Mouse (Mus musculus) megakaryocyte, embryonic 14.5 days (primary cell): ENCODE results near the gene Fmo4. TPM values are rescaled to one million over a fixed set of nuclear protein-coding genes. Genes with fewer than 3 reads are reported as not detected.
"Not testable (repeated sequence)": the region's sequence is repeated elsewhere in the genome, so short reads cannot be mapped to it uniquely, and the experiment has no call there.

Source experiments
- H3K27me3 ChIP-seq: replicated peaks from 2 replicates; pipeline ENCODE3; 2012; ENCODE audit warnings: inconsistent platforms
- H3K36me3 ChIP-seq: replicated peaks from 2 replicates; pipeline ENCODE3; 2012; ENCODE audit warnings: low read length, inconsistent platforms, mixed read lengths
- H3K4me1 ChIP-seq: 2 replicates; pipeline ENCODE4 v1.6.1; 2012; ENCODE audit warnings: inconsistent platforms
- H3K4me3 ChIP-seq: replicated peaks from 2 replicates; pipeline ENCODE3; 2012; ENCODE audit warnings: moderate library complexity, mild to moderate bottlenecking, inconsistent platforms
- H3K9me3 ChIP-seq: 2 replicates; pipeline ENCODE4 v1.6.1; 2012; ENCODE audit warnings: inconsistent platforms
- FLI1 ChIP-seq: IDR thresholded peaks from 2 replicates; pipeline ENCODE4 v1.6.1; 2012; ENCODE audit warnings: low read length, inconsistent platforms, mixed read lengths
- GATA1 ChIP-seq: IDR thresholded peaks from 3 replicates; pipeline ENCODE4 v1.6.1; 2012; ENCODE audit warnings: mixed read lengths, low read length, inconsistent platforms, borderline replicate concordance
- polyA plus RNA-seq: library from polyadenylated mRNA; stranded (reverse); fragments of >175 nt; gene quantifications from 2 replicates; pipeline ENCODE4 v1.2.3, GENCODE M21; 2012; ENCODE audit warnings: low replicate concordance; ENCODE audit not compliant: insufficient read depth

The Fmo4 gene
- polyA plus RNA-seq, 1 experiment: not detected

- H3K36me3 ChIP-seq: no peaks in the 10 kb centered on the region
Observed at GRCm38 (mm10) chr1:162805011-162805410, 8.8 kb downstream of the Fmo4 start.

GRCm38 (mm10) chr1:162796441-162796840 is 17.3 kb downstream of the Fmo4 start:
- H3K4me3 ChIP-seq: no peak overlapping the region
- no peaks in the 10 kb centered on the region for H3K4me1 ChIP-seq
- no peaks in the 10 kb centered on the region for H3K9me3 ChIP-seq
- no peaks in the 10 kb centered on the region for H3K36me3 ChIP-seq
- TF ChIP-seq FLI1 (no peak), GATA1 (no peak)
- no peaks in the 10 kb centered on the region for H3K27me3 ChIP-seq

More at GRCm38 (mm10) chr1:162805011-162805410, 8.8 kb downstream of the Fmo4 start:
- H3K4me3 ChIP-seq: no peak overlapping the region
- no peaks in the 10 kb centered on the region for H3K4me1 ChIP-seq
- H3K27me3 ChIP-seq: no peaks in the 10 kb centered on the region
- no peaks in the 10 kb centered on the region; the same call in 1 of the 2 replicates for H3K9me3 ChIP-seq
- TF ChIP-seq FLI1 (no peak), GATA1 (no peak)

- no peaks in the 10 kb centered on the region for H3K9me3 ChIP-seq
- H3K27me3 ChIP-seq: no peaks in the 10 kb centered on the region
Observed at GRCm38 (mm10) chr1:162792306-162793044, 21.3 kb downstream of the Fmo4 start.

DNA sequence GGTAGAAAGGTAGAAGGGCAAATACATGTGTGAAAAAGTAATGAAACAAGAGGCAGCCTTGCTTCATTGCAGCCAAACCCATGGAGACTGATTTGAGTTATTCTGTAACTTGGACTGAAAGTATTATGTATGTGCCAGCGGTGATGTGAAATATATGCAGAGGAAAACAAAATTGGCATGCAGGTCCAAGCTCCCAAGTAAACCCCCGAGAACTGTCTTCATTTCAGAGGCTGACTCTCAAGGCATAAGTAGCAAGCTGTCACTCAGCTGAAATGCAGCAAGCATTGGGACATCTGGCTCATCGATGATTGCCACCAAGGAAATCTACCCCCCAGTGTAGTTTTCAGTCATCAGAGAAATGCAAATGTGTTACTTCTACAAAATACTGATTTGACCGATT is 28.6 kb downstream of the Fmo4 start:
- Histone ChIP-seq H3K4me1 (no peaks in the 10 kb centered on the region), H3K9me3 (no peaks in the 10 kb centered on the region), H3K27me3 (no peaks in the 10 kb centered on the region), H3K4me3 (no peak overlapping the region), H3K36me3 (no peaks in the 10 kb centered on the region)
- TF ChIP-seq FLI1: no peak
- TF ChIP-seq GATA1: no peak

More at GRCm38 (mm10) chr1:162792306-162793044, 21.3 kb downstream of the Fmo4 start:
- TF ChIP-seq GATA1 (no peak), FLI1 (no peak)
- Histone ChIP-seq H3K4me3 (no peak overlapping the region), H3K36me3 (no peaks in the 10 kb centered on the region), H3K4me1 (no peaks in the 10 kb centered on the region)

- Histone ChIP-seq H3K27me3 (no peaks in the 10 kb centered on the region), H3K9me3 (no peaks in the 10 kb centered on the region), H3K4me3 (no peak overlapping the region), H3K36me3 (no peaks in the 10 kb centered on the region), H3K4me1 (no peaks in the 10 kb centered on the region)
- TF ChIP-seq FLI1 (no peak), GATA1 (no peak)
Observed at GRCm38 (mm10) chr1:162783669-162784248, 30.0 kb downstream of the Fmo4 start.

- not testable (repeated sequence) for H3K36me3 ChIP-seq, H3K9me3 ChIP-seq, H3K4me3 ChIP-seq, H3K4me1 ChIP-seq, H3K27me3 ChIP-seq
Observed at GRCm38 (mm10) chr1:162781035-162781434, 32.7 kb downstream of the Fmo4 start.

- Histone ChIP-seq H3K27me3 (no peaks in the 10 kb centered on the region), H3K4me1 (no peaks in the 10 kb centered on the region), H3K36me3 (no peaks in the 10 kb centered on the region), H3K4me3 (no peak overlapping the region), H3K9me3 (no peaks in the 10 kb centered on the region)
- TF ChIP-seq GATA1 (no peak), FLI1 (no peak)
Observed at GRCm38 (mm10) chr1:162777943-162778538, 35.7 kb downstream of the Fmo4 start.

DNA sequence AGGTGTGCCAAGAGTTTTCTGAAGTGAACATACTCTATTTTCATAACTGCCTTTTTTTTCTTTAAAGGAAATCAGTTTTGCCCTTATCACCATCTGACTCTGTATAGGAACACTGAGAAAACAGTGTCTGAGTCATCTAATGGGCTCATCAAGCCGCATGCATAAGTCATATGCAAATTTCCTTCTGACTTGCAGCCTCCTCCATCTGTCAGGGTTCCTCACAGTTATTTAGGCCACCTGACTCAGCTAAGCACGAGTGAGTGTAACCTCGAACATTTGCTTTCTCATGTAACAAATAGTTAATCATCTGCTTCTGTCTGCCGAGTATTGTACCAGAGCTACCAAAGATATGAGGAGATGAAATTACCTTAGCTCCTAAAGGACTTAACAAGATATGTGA is 40.1 kb downstream of the Fmo4 start:
- no peak for TF ChIP-seq FLI1
- TF ChIP-seq GATA1: no peak
- no peaks in the 10 kb centered on the region for H3K36me3 ChIP-seq
- no peaks in the 10 kb centered on the region for H3K4me1 ChIP-seq
- H3K4me3 ChIP-seq: no peak overlapping the region
- H3K27me3 ChIP-seq: no peaks in the 10 kb centered on the region
- H3K9me3 ChIP-seq: no peaks in the 10 kb centered on the region

DNA sequence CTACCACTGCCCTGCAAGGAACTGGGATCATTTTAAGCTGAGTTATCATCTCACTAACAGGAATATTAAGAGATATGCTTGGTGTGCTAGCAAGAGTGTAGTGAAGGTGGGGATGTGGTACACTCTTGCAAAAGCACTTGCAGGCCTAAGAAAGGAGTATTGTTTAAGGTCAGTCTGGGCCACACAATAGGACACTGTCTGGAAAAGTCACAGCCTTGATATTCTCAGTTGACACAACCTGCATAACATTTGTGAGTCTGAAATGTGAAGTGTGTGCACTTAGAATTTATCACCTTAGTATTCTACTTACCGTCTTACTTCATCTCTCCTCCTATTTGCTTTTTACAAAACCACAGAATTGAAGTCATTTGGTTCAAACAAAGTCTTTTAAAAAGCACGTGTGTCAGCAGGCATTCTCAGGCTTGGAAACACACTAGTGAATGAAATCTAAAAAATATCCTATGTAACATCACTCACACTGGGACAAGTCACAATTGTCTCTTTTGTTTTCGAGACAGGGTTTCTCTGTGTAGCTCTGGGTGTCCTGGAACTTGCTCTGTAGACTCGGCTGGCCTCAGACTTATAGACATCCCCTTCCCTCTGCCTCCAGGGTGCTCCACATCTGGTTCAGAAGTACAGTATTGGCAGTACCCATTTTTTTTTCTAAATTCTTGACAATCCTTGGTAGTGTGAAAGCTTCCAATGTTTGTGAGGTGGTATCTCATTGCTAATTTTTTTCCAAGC is 42.0 kb downstream of the Fmo4 start:
- TF ChIP-seq FLI1 (no peak), GATA1 (no peak)
- Histone ChIP-seq H3K9me3 (no peaks in the 10 kb centered on the region), H3K4me1 (no peaks in the 10 kb centered on the region), H3K4me3 (no peak overlapping the region), H3K27me3 (no peaks in the 10 kb centered on the region), H3K36me3 (no peaks in the 10 kb centered on the region)

DNA sequence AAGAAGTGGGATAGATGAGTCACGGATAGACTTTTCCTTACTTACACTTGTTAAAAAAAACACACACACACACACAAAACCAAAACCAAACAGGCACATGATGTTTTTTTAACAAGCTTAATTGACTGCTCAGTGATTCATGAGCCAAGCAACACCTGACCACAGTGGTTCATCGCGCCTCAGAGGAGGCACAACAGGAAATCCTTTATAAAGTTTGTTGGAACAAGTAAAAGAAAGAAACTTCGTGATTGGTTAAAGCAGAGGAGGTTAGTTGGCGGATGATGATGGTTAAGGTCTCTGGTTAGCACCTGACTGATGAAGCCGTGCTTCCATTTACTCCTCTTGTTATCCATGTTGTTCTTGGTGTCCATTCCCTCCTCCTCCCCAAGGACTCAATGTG is 61.8 kb downstream of the Fmo4 start:
- H3K9me3 ChIP-seq: no peaks in the 10 kb centered on the region
- no peaks in the 10 kb centered on the region for H3K4me1 ChIP-seq
- TF ChIP-seq FLI1: no peak
- no peak for TF ChIP-seq GATA1
- peaks cover 5% of the 10 kb centered on the region for H3K27me3 ChIP-seq
- H3K36me3 ChIP-seq: no peaks in the 10 kb centered on the region
- no peak overlapping the region for H3K4me3 ChIP-seq
